Mouse (Mus musculus) MEL (cell line): ENCODE measurements around the gene Angpt4.

Experiments used
- CTCF ChIP-seq, 3 experiments: IDR thresholded peaks in 2 of 3; conservative IDR thresholded peaks in 1 of 3; 2 replicates each; pipeline ENCODE4 v1.5.1; 2011 to 2012; ENCODE audit warnings: low read length in 3 of 3, low read depth in 2 of 3, mild to moderate bottlenecking in 2 of 3, improper control_type of control experiment in 1 of 3, inconsistent platforms in 1 of 3, mixed read lengths in 1 of 3, moderate library complexity in 1 of 3; ENCODE audit not compliant: control insufficient read depth in 1 of 3, insufficient read depth in 1 of 3, poor library complexity in 1 of 3, severe bottlenecking in 1 of 3
- ELF1 ChIP-seq: IDR thresholded peaks from 2 replicates; pipeline ENCODE4 v1.6.1; 2014; ENCODE audit warnings: low read depth, mild to moderate bottlenecking, inconsistent platforms, low read length, improper control_type of control experiment, moderate library complexity
- EP300 ChIP-seq, 2 experiments: IDR thresholded peaks; 2 replicates each; pipeline ENCODE4 v1.6.1; 2011; ENCODE audit warnings: improper control_type of control experiment in 2 of 2, low read length in 2 of 2, low read depth in 1 of 2, mild to moderate bottlenecking in 1 of 2
- GABPA ChIP-seq: IDR thresholded peaks from 2 replicates; pipeline ENCODE4 v1.6.1; 2012; ENCODE audit warnings: low read depth, mild to moderate bottlenecking, inconsistent platforms, low read length, improper control_type of control experiment, moderate library complexity
- GATA1 ChIP-seq: IDR thresholded peaks from 2 replicates; pipeline ENCODE4 v1.6.1; 2011; ENCODE audit warnings: low read depth, low read length, improper control_type of control experiment
- MAX ChIP-seq: IDR thresholded peaks from 2 replicates; pipeline ENCODE4 v1.6.1; 2011; ENCODE audit warnings: low read length, improper control_type of control experiment
- MAZ ChIP-seq: IDR thresholded peaks from 2 replicates; pipeline ENCODE4 v1.6.1; 2012; ENCODE audit warnings: low read depth, mild to moderate bottlenecking, inconsistent platforms, low read length, improper control_type of control experiment
- MEF2A ChIP-seq: IDR thresholded peaks from 2 replicates; pipeline ENCODE4 v1.6.1; 2014; ENCODE audit warnings: low read depth, mild to moderate bottlenecking, inconsistent platforms, low read length, improper control_type of control experiment; ENCODE audit not compliant: poor library complexity, insufficient replicate concordance, severe bottlenecking; ENCODE audit errors: extremely low read depth
- MXI1 ChIP-seq: IDR thresholded peaks from 2 replicates; pipeline ENCODE4 v1.6.1; 2011; ENCODE audit warnings: mild to moderate bottlenecking, low read depth, low read length, improper control_type of control experiment
- POLR2A ChIP-seq, 2 experiments: IDR thresholded peaks; 2 replicates each; pipeline ENCODE4 v1.6.1; 2011 to 2012; ENCODE audit warnings: low read length in 2 of 2, mild to moderate bottlenecking in 2 of 2, control low read depth in 1 of 2, improper control_type of control experiment in 1 of 2, low read depth in 1 of 2, moderate library complexity in 1 of 2; ENCODE audit not compliant: control insufficient read depth in 1 of 2, insufficient read depth in 1 of 2, poor library complexity in 1 of 2
- RCOR1 ChIP-seq: IDR thresholded peaks from 2 replicates; pipeline ENCODE4 v1.6.1; 2012; ENCODE audit warnings: low read depth, mild to moderate bottlenecking, inconsistent platforms, low read length, improper control_type of control experiment
- TAL1 ChIP-seq: IDR thresholded peaks from 2 replicates; pipeline ENCODE4 v1.6.1; 2012; ENCODE audit warnings: mild to moderate bottlenecking, inconsistent platforms, low read length, moderate library complexity, mixed read lengths
- TBP ChIP-seq: IDR thresholded peaks from 2 replicates; pipeline ENCODE4 v1.8.0; 2011; ENCODE audit warnings: low read depth, low read length, improper control_type of control experiment

DNA sequence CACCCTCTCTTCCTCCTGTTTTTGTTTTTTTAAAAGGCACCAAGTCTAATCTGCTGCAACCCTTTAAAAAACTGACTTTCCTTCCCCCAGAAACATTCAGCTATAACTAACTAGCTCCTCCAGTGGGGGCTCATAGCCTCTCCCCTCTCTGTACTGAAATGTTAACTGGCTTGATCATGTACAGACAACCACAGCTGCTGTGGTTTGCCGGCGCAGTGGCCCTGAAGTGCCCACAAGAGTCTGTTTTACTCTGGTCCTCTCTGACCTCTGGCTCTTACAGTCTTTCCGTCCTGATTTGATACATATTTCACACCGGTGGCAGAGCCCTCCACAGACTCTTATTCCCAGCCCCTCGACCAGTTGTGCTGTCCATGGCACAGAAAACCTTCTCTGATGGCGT lies 70.3 kb downstream of the Angpt4 start:
- TF ChIP-seq POLR2A (IDR thresholded peaks at IDR 0.05; ENCODE audit: control insufficient read depth in 1 of 2, insufficient read depth in 1 of 2, low read depth in 1 of 2, low read length in 2 of 2, poor library complexity in 1 of 2) (no peak), CTCF (IDR thresholded peaks at IDR 0.05 in 2 of 3, conservative IDR thresholded peaks at IDR 0.05 in 1 of 3; ENCODE audit: control insufficient read depth in 1 of 3, insufficient read depth in 1 of 3, low read depth in 2 of 3, low read length in 3 of 3, poor library complexity in 1 of 3, severe bottlenecking in 1 of 3) (no peak), MXI1 (no peak), GATA1 (no peak), GABPA (no peak), TAL1 (no peak), ELF1 (no peak), EP300 (IDR thresholded peaks at IDR 0.05; ENCODE audit: low read depth in 1 of 2, low read length in 2 of 2) (no peak), MEF2A (no peak), MAX (no peak), MAZ (no peak), RCOR1 (no peak), TBP (no peak)
